Mouse (Mus musculus): ENCODE results near the gene Ehd4.

Gene Ehd4

DNA sequence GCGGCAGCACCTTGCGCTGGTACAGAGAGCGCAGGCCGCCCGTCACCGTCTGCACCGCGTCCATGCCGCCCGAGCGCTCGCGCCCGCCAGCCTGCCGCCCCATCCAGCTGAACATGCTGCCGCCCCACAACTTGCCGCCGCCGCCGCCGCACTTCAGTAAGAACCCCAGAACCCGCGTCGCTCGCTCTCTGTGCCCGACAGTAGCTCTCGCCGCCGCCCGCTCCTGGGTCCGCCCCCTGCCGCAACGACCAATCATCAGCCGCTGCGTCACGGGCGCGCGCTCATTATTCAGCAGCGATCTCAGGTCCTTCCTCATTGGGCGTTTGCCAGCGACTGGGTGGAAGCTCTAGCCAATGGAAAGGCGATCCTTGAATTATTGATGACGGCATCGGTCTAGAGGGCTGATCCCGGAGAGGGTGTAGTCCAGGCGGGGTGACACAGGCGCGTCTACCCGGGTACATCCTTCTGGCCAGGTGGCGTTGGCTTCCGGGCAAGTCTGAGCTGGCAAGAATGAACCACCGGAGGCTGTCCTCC lies at the start of gene Ehd4:
TSS of gene Ehd4 (minus strand) at position 246 of the 534 bp plus-strand sequence.
- DNase-seq (ENCODE audit: low read depth, low spot score), result peak; percentile 99

DNA sequence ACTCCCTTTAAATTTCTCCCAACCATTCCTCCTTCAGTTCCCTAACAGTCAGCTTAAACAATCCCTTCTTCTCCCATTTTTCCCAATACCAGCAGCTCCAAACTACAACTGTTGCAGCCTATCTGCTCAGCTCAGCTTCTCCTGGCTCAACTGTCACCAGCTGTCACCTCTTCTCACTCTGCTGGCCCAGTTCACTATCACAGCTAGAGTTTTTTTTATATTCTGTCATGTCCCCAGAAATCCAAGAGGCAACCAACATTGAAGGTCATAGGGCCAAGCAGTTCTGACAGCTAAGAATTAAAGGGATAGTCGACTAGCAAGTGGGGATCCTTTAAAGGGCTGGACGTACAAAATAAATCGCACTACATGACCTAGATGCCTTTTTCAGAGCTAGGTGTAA lies 49.3 kb upstream of the Ehd4 start:
- no peak for DNase-seq (ENCODE audit: low read depth, low spot score)

DNA sequence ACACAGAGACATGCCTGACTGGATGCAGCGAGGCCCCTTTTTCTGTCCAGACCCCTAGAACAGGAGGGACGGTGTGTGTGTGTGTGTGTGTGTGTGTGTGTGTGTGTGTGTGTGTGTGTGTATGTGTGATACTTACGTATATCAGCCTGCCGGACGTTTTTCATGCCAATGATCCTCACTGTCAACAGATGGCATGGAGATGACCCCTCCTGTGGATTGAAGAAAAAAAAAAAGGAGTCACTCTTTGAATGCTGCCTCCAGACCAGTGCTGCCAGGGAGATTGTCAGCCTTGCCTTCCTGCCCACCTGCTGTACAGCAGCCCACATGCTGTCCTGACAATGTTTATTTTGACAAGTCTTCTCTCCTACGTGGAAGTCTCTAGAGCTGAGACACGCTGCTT lies 45.7 kb upstream of the Ehd4 start:
- DNase-seq (ENCODE audit: low read depth, low spot score), result no peak

DNA sequence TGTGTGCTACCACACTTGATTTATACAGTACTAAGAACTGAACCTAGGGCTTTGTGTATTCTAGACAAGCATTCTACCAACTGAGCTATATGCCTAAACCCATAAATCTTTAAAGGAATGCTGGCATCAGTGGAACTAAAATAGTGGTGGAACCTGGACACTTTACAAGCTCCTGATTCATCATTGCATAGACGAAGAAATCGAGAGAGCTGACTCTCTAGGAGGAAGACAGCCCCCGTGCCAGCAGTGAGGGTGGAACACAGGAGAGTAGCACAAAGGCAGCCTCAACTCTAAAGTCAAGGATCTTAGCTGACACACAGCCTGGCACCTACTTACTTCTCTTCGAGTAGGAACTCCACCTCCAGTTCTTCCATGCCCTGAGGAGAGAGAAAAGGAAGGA lies 33.8 kb upstream of the Ehd4 start:
- DNase-seq (ENCODE audit: low read depth, low spot score), result no peak

DNA sequence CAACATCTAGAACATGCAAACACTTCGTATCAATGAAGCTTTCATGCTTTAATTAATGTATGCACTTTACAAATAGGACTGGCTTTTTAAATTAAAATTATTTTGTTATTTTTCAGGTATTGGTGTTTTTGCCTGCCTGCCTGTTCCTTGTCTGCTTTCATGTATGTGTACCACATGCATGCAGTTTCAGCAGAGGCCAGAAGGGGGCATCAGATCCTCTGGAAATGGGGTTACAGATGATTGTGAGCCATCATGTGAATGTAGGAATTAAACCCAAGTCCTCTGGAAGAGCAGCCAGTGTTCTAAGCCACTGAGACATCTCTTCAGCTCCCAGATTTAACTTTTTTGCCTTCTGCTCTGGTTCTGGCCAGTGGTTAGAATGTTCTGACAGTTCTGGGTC lies 33.2 kb upstream of the Ehd4 start:
- DNase-seq (ENCODE audit: low read depth, low spot score), result no peak

DNA sequence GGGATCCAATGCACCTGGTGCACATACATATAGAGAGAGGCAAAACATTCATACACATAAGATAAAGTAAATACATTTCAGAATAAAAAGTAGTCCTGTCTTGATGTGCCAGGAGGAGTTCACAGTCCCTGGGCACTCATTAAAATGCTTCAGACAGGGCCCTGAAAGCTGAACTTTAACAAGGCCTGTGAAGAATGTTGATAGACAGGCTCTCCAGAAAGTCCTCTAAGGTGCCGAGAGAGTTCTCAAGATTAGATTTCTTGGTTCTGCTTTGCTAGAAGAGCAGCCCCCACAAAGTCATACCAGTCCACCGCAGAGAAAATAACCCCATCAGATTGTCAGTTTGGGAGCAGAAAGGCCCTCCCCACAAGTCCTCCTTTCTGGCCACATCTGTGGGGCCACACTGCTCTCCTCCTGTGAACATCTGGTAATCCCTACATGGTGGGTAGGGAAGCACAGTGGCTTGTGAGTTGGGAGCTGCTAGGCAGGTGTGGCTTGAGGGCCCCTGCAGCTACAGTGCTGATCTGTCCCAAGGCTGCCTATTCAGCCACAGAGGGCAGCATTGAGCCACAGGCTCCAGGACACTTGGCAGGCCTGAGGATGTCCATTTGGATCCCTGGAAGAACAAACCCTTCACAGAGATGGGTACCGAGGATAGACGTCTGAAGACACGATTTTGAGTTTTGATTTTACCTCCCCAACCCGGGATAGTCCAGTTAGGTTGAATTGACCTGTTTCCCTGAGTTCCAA lies 31.3 kb upstream of the Ehd4 start:
- no peak for DNase-seq (ENCODE audit: low read depth, low spot score)

DNA sequence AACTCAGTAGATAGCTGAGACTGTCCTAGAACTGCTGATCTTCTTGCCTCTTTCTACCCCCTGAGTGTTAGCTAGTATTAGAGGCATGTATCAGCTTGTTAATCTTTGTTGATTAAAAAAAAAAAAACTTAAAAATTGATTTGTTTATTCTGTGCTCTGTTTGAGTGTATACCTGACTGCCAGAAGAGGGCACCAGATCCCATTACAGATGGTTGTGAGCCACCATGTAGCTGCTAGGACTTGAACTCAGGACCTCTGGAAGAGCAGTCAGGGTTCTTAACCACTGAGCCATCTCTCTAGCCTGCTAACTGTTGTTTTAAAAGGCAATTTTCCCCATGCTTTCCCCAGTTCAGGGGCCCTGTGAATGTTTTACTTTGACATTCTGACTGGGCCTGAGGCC lies 24.5 kb upstream of the Ehd4 start:
- no peak for DNase-seq (ENCODE audit: low read depth, low spot score)

DNA sequence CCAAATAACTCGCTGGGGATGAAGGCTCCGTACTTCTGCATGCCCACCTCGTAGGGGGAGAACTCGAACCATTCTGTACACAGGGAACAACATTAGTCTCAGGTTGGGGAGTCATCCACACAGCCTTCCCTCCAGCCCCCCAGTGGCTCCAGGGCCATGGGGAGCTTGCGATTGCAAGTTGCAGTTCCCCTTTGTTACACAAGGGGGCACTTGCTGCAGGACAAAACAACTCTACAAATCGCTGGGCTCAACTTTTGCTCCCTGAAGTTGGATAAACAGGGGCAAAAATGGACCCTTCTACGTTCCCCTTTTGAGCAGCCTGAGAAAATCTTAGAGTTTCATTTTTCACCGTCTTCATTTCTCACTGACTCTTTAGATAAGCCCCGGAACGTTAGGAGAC lies 19.3 kb upstream of the Ehd4 start:
- peak; percentile 24 for DNase-seq (ENCODE audit: low read depth, low spot score)

DNA sequence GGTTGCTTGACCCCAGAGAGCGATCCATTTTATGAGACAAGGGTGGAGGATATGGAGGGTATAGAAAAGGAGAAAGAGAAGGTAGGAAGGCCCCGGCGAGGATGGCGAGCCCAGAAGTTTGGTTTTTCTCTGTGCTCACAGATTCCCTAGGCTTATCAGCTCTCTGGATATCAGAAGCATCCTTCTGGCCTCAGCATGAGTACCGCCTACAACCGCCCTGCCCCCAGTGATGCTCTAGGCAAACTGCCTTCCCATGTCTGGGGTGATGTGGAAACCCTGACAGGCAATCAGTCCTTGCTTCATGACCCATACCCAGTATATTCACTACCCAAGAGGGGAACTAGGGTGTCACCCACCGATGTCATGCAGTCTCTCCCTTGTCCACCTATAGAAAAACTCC lies 17.0 kb upstream of the Ehd4 start:
- no peak for DNase-seq (ENCODE audit: low read depth, low spot score)

DNA sequence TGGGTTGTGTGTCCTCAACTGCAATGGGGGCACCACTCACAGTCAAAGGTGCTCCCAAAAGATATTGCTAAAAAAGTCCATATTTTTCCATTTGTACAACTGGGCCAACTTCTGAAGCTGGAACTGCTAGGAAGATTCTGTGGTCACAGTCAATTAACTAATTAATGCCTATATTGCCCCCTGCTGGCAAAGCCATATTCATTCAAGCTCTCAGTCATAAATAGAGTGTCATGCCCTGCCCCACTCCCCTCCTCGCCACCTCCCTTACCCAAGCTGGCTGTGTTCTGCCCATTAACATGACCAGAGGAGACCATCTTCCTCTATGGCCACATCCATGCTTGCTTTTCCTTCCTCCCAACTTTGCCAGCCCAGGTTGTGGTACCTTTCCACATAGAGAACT lies 16.3 kb upstream of the Ehd4 start:
- peak; percentile 17 for DNase-seq (ENCODE audit: low read depth, low spot score)

DNA sequence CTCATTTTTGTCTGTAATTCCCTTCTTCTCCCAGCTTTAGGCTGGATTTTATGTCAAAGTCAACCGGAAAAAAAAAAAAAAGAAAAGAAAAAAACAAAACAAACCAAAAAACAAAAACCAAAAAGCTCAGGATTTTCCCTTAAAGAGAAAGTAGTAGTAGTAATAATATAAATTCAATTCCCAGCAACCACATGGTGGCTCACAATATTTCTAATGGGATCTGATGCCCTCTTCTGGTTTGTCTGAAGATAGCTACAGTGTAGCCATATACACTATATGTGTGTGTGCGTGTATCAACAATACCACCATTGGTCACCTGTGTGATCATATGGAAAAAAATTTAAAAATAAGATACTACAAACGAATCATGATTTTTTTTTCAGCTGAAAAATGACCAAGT lies 15.0 kb upstream of the Ehd4 start:
- no peak for DNase-seq (ENCODE audit: low read depth, low spot score)

DNA sequence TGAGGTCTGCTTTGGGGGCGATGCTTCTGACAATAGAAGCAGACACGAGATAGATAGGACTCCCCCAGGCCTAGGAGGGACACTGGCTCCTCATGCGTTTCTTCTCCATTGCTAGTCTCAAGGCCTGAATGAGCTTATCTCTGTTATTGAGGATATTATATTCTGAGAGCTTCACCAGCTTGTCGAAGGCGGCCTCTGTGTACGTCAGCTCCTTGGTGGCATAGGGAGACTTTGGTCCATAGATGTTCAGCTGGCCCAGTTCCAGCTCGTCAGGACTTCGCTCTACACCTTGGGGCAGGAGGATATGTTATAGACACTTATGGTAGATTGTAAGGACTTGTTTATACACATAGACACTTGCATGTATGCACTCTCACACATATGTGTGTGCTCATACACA lies 13.4 kb upstream of the Ehd4 start:
- DNase-seq (ENCODE audit: low read depth, low spot score), result no peak

DNA sequence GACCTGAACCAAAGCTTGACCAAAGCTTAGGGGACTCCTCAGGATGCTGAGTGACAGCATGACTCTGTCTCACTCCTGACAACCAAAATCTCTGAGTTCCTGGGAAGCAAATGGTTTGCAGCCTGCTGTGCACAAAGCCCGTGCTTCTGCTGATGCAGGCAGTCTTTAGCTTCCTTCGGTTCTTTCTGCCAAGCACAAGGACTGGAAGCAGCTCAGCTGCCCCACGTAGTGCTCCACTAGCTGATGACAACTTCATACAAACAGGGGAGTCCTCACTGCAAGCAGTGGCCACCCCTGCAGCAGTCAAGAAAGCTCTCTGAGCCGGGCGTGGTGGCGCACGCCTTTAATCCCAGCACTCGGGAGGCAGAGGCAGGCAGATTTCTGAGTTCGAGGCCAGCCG lies 11.1 kb upstream of the Ehd4 start:
- no peak for DNase-seq (ENCODE audit: low read depth, low spot score)

DNA sequence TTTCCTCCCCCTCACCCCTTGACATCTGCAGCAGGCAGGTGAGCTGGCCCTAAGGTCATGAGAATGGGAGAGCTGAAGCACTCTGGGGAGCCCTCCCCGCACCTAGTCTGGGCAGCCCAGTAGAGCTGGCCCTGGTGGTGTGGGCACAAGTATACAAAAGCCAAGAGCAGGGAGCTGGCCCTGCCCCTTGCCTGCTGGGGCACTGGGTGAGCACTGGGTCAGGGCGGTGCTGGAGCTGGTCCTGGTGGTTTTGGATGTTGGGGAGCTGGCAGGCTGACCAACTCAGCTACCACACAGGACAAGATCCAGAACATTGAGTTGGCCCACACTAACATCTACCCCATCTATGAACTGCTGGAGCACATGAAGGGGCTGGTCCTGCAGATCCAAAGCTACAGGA lies 5.0 kb upstream of the Ehd4 start:
- no peak for DNase-seq (ENCODE audit: low read depth, low spot score)

DNA sequence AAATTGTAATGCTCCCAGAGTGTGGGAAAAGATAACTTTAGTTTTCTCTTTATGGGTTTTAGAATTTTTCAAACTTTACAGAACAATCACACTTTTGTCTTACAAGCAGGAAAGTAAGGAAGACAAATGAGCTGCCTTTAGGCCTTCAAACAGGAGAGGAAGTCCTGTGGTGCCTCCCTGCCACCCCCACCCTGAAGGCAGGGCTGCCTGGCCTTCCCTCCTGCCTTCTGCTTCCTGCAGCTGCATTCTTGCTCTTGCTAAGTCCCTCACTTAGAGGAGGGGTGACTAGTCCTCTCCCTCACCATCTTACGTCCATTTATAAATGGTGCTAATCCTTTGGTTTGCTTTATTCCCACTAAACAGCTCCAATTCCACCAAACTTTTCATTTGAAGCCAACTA lies 4.4 kb upstream of the Ehd4 start:
- no peak for DNase-seq (ENCODE audit: low read depth, low spot score)

DNA sequence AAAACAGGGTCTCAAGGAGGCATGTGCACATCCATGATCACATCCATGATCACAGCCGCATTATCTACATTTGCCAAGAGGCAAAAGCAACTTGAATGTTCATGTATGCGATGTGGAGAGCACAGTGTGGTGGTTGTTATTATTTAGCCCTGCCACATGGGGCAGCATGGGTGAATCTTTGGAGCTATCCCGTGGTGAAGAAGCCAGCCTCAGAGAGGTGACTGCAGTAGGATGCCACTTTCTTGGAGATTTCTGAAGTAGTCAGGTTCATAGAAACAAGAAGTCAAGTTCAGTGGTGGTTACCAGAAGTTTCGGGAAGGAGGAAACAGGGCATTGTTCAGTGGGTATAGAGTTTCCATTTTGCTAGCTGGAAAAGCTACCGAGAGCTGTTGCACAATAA lies 3.6 kb upstream of the Ehd4 start:
- DNase-seq (ENCODE audit: low read depth, low spot score), result no peak

DNA sequence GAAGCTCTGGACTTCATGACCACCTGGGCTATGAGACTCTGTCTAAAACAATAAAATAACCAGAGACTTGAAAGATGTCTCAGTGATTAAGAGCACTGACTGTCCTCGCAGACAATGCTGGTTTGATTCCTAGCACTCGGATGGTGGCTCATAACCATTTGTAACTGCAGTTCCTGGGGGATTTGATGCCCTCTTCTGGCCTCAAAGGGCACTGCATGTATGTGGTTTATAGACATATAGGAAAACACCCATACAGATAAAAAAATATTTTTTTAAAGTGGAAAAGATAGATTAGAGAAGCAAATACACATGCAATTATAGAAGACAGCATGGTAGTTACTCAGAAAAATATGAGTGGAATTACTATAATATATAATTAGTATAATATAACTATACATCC lies 3.2 kb upstream of the Ehd4 start:
- no peak for DNase-seq (ENCODE audit: low read depth, low spot score)

DNA sequence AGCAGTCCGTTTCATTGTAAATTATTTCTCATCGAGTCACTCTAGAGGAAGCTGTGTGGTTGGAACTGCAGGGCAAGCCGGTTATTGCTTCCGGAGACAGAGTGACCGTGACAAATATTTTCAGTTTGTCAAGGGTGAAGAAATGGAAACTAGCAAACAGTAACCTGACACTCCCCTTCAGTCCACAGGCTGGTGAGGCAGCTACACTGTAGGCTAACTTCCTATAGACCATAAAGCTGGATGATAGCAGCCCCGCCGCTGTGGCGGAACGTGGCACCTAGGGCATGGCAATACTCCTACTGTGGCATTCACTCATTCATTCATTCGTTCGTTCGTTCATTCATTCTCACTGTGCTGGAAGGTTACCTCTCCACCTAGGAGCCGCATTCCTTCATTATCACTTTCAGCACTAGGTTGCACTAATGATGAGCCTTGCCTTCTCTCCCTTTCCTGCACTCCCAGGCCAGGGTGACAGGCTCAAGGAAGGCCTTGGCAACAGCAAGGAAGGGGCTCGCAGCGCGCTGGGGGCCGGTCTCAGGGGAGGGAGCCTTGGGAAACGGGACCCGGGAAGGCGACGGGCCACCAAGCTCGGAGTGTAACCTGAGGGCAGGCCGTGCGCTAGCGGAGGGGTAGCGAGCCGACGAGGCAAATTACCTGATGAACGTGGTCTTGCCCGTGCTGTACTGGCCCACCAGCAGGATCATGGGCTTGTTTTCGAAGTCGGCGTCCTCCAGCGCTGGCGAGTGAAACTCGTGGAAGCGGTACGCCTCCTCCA lies 633 bp downstream of the Ehd4 start:
- DNase-seq (ENCODE audit: low read depth, low spot score), result no peak

DNA sequence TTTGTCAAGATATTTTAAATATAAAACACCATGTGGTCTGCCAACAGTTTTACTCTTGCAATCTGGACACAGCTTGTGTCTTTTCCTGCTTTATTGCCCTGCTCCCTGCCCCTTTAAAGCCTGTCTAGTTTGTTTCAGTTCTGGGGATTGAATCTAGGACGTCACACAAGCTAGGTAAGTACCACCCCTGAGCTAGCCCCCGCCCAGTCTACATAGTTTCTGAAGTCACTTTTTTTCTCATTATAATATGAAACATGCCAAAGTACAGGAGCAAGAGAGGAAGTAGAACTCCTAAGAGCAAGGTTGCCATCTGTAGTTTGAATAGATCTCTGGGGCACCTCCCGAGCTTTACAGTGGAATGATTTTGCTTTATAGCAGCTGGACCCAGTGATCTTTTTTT lies 3.8 kb downstream of the Ehd4 start:
- DNase-seq (ENCODE audit: low read depth, low spot score), result no peak

DNA sequence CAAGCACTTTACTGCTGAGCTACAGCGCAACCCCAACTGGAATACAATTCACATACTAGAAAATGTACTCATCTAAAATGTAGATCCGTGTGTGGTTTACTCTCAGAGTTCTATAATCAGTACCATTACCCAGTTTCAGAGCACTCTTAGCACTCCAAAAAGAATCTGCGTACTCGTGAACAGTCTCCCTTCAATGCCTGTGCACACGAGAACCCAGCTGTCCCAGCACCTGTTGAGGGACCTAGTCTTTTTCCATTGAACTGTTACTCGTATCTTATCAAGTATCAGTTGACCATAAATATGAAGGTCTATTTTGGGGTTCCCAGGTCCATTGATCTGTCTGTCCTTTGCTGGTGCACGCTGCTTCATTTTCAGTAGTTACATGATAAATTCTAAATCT lies 4.8 kb downstream of the Ehd4 start:
- DNase-seq (ENCODE audit: low read depth, low spot score), result no peak

DNA sequence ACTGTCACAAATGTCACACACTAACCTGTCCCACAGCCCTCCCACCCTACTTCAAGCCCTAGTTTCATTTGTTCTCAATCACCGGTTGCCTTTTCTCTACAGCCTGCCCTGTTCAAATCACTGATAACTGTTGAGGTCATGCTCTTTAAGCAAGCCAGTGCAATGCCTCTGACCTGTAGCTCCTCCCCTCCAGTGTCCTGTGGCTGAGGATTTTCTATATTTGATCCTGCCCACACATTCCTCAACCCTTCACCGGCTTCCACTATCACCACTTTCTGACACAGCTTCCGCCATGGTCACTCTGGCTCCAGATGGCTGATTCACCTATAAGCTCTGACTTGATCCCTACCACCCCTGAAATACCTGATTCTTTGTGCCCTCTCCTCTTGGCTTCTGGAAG lies 6.4 kb downstream of the Ehd4 start:
- no peak for DNase-seq (ENCODE audit: low read depth, low spot score)

DNA sequence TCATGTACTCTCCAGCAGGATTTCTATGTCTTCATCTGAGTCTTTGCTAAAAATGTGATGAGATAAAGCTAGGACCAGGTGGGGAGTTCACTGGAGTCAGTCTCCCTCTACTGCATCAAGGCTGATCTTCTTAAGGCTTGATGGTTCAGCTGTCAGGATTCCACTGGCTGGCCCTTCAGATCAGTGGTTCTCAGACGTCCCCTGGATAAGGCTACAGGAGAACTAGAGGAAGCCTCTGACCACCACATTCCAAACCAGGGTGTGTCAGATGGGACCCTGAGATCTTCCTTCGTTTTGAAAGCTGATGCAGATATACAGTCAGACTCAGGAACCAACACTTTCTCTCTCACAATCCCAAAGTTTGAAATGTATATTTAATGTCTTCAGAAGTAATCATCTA lies 7.0 kb downstream of the Ehd4 start:
- DNase-seq (ENCODE audit: low read depth, low spot score), result no peak

DNA sequence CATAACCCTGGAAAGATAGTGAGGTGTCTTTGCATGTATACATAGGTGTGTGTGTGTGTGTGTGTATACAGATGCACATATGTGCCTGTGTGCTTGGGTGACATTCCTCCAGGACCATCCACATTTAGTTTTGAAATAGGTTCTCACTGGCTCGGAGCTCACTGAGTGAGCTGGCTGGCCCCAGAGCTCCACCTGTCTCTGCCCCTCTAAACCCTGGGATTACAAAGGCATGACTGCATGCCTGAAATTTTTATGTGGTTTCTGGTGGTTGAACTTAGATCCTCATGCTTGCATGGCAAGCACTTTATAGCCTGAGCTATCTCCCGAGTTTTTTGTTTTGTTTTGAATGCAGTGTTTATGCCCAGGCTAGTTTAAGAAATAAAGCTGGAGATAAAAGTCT lies 7.9 kb downstream of the Ehd4 start:
- DNase-seq (ENCODE audit: low read depth, low spot score), result no peak

Data from retina, postnatal 7 days (tissue).